Mouse (Mus musculus): Measurements from ENCODE around the gene Thsd7b. TPM values are rescaled to one million over a fixed set of nuclear protein-coding genes. Genes with fewer than 3 reads are reported as not detected.

Thsd7b gene
- polyA plus RNA-seq, 1 experiment from 2014 or later: 0.30 TPM

DNA sequence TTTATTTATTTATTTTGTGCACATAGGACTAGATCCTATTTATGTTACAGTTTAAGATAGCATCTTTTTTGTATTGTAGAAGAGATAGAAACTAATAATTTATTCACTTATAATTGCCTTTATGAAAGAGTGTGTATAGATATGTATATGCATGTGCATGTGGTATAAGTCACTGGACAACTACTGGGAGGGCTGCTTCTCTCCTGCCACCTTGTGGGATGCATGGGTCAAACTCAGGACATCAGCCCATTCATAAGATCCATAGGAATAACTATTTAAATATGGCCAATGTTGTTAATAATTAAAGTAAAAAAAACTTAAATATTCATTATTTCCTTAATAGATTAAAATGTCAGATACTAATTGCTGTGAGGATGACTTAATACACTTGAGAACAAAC lies 446.5 kb downstream of the Thsd7b start:
- Histone ChIP-seq H3K9me3 (replicated peaks) (no peaks in the 10 kb centered on the region), H3K27me3 (ENCODE audit: low read depth, poor library complexity, severe bottlenecking) (no peaks in the 10 kb centered on the region), H3K4me1 (no peaks in the 10 kb centered on the region), H3K4me3 (no peak overlapping the region), H3K36me3 (no peaks in the 10 kb centered on the region), H3K27ac (no peak overlapping the region)
- DNase-seq (ENCODE audit: low spot score): no peak

GRCm38 (mm10) chr1:129731991-129732390 lies 458.9 kb downstream of the Thsd7b start:
- H3K4me1 ChIP-seq: no peaks in the 10 kb centered on the region
- 90% methylated on average over 2 of the region's 2 CpGs for WGBS
- H3K4me3 ChIP-seq: no peak overlapping the region
- H3K27me3 ChIP-seq (ENCODE audit: low read depth, poor library complexity, severe bottlenecking): no peaks in the 10 kb centered on the region
- no peaks in the 10 kb centered on the region for H3K36me3 ChIP-seq
- no peak for DNase-seq (ENCODE audit: low spot score)
- H3K9me3 ChIP-seq (replicated peaks): no peaks in the 10 kb centered on the region
- no peak overlapping the region for H3K27ac ChIP-seq

DNA sequence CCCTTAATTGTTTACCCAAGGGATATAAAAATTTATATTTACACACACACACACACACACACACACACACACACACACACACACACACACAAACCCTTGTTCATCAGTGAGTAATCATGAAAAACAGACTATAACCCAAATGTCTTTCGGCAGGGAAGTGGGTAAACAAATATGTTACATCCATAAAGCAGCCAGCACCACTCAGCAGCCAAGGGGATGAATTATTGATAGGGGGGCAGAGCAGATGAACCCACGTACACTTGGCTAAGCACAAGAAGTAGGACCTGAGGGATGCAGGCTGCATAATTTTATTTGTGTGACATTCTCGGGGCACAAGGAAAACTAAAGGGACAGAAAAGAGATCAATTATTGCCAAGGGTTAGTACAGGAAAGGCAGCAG lies 474.5 kb downstream of the Thsd7b start:
- WGBS: 81% methylated on average over 3 of the region's 3 CpGs
- no peaks in the 10 kb centered on the region for H3K27me3 ChIP-seq (ENCODE audit: low read depth, poor library complexity, severe bottlenecking)
- H3K4me1 ChIP-seq: no peaks in the 10 kb centered on the region
- no peak overlapping the region for H3K27ac ChIP-seq
- no peaks in the 10 kb centered on the region for H3K9me3 ChIP-seq (replicated peaks)
- H3K36me3 ChIP-seq: no peaks in the 10 kb centered on the region
- DNase-seq (ENCODE audit: low spot score): no peak
- no peak overlapping the region for H3K4me3 ChIP-seq

- DNase-seq (ENCODE audit: low spot score): no peak
- H3K27ac ChIP-seq: no peak overlapping the region
- H3K9me3 ChIP-seq (replicated peaks): no peaks in the 10 kb centered on the region
- H3K36me3 ChIP-seq: no peaks in the 10 kb centered on the region
- 80% methylated on average over 1 of the region's 1 CpGs for WGBS
- no peak overlapping the region for H3K4me3 ChIP-seq
- H3K4me1 ChIP-seq: no peaks in the 10 kb centered on the region
- H3K27me3 ChIP-seq (ENCODE audit: low read depth, poor library complexity, severe bottlenecking): no peaks in the 10 kb centered on the region
Measured at GRCm38 (mm10) chr1:129756548-129757240, 483.6 kb downstream of the Thsd7b start.

DNA sequence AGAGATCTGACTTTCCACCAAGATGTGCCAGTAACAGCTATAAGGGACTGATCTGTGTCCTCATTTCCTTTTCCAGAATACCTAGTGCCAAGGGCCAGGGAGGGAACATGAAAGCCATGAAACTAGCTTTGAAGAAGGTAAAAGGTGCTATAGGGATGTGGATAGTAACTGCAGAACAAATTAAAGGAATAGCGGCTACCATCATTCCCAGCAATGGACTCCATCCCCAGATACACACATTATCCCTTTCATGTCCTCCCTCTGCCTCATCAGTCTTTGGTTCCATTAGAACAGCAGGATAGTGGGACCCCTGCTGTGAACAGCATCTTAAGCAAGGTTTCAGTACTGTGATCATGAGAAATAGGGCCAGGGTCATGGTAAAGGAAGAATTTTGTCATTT lies 485.9 kb downstream of the Thsd7b start:
- 76% methylated on average over 1 of the region's 1 CpGs for WGBS
- H3K27me3 ChIP-seq (ENCODE audit: low read depth, poor library complexity, severe bottlenecking): no peaks in the 10 kb centered on the region
- no peak overlapping the region for H3K27ac ChIP-seq
- no peak overlapping the region for H3K4me3 ChIP-seq
- H3K9me3 ChIP-seq (replicated peaks): no peaks in the 10 kb centered on the region
- H3K4me1 ChIP-seq: no peaks in the 10 kb centered on the region
- no peak for DNase-seq (ENCODE audit: low spot score)
- no peaks in the 10 kb centered on the region for H3K36me3 ChIP-seq

DNA sequence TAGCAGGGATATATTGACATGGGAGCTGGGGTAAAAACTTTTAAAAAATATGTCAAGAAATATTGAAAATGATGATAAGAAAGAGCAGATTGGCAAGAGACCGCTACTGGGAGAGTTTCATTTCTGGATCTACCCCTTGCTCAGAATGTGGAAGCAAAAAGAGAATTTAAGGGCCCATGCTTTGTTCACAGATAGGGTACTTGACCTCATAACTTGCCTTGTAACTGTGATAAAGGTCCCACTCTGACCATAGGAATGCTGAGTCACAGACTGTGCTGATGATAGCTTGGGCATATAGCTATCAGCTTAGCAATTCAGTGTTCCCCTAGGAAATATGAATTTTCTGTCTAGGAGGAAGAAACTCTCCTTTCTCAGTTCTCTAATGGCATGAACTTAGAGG lies 488.1 kb downstream of the Thsd7b start:
- Histone ChIP-seq H3K9me3 (replicated peaks) (no peaks in the 10 kb centered on the region), H3K4me3 (no peak overlapping the region), H3K27ac (no peak overlapping the region), H3K36me3 (no peaks in the 10 kb centered on the region), H3K27me3 (ENCODE audit: low read depth, poor library complexity, severe bottlenecking) (no peaks in the 10 kb centered on the region), H3K4me1 (no peaks in the 10 kb centered on the region)
- 84% methylated on average over 1 of the region's 1 CpGs for whole genome bisulfite sequencing
- no peak for DNase-seq (ENCODE audit: low spot score)

- Histone ChIP-seq H3K9me3 (replicated peaks) (no peaks in the 10 kb centered on the region), H3K4me1 (no peaks in the 10 kb centered on the region), H3K27ac (no peak overlapping the region), H3K27me3 (ENCODE audit: low read depth, poor library complexity, severe bottlenecking) (no peaks in the 10 kb centered on the region), H3K4me3 (no peak overlapping the region), H3K36me3 (no peaks in the 10 kb centered on the region)
- 58% methylated on average over 2 of the region's 2 CpGs for WGBS
- DNase-seq (ENCODE audit: low spot score): no peak
Measured at GRCm38 (mm10) chr1:129764748-129765147, 491.6 kb downstream of the Thsd7b start.

- DNase-seq (ENCODE audit: low spot score): no peak
- no peak overlapping the region for H3K4me3 ChIP-seq
- H3K27ac ChIP-seq: no peak overlapping the region
- H3K4me1 ChIP-seq: no peaks in the 10 kb centered on the region
- H3K36me3 ChIP-seq: no peaks in the 10 kb centered on the region
- H3K27me3 ChIP-seq (ENCODE audit: low read depth, poor library complexity, severe bottlenecking): no peaks in the 10 kb centered on the region
- WGBS: 93% methylated on average over 5 of the region's 5 CpGs
- no peaks in the 10 kb centered on the region for H3K9me3 ChIP-seq (replicated peaks)
Measured at GRCm38 (mm10) chr1:129777055-129777454, 504.0 kb downstream of the Thsd7b start.

- Histone ChIP-seq H3K36me3 (no peaks in the 10 kb centered on the region), H3K4me3 (no peak overlapping the region), H3K27me3 (ENCODE audit: low read depth, poor library complexity, severe bottlenecking) (no peaks in the 10 kb centered on the region), H3K9me3 (replicated peaks) (no peaks in the 10 kb centered on the region), H3K27ac (no peak overlapping the region), H3K4me1 (no peaks in the 10 kb centered on the region)
- WGBS: 81% methylated on average over 4 of the region's 4 CpGs
- no peak for DNase-seq (ENCODE audit: low spot score)
Measured at GRCm38 (mm10) chr1:129779506-129779905, 506.4 kb downstream of the Thsd7b start.

GRCm38 (mm10) chr1:129780589-129780988 lies 507.5 kb downstream of the Thsd7b start:
- Histone ChIP-seq H3K9me3 (replicated peaks) (no peaks in the 10 kb centered on the region), H3K27me3 (ENCODE audit: low read depth, poor library complexity, severe bottlenecking) (no peaks in the 10 kb centered on the region), H3K27ac (no peak overlapping the region), H3K4me3 (no peak overlapping the region), H3K4me1 (no peaks in the 10 kb centered on the region), H3K36me3 (no peaks in the 10 kb centered on the region)
- no peak for DNase-seq (ENCODE audit: low spot score)
- whole genome bisulfite sequencing: 62% methylated on average over 1 of the region's 1 CpGs

- H3K27me3 ChIP-seq (ENCODE audit: low read depth, poor library complexity, severe bottlenecking): no peaks in the 10 kb centered on the region
- DNase-seq (ENCODE audit: low spot score): no peak
- H3K4me1 ChIP-seq: no peaks in the 10 kb centered on the region
- H3K4me3 ChIP-seq: no peak overlapping the region
- no peak overlapping the region for H3K27ac ChIP-seq
- H3K36me3 ChIP-seq: no peaks in the 10 kb centered on the region
- no peaks in the 10 kb centered on the region for H3K9me3 ChIP-seq (replicated peaks)
Measured at GRCm38 (mm10) chr1:129798519-129798918, 525.4 kb downstream of the Thsd7b start.

DNA sequence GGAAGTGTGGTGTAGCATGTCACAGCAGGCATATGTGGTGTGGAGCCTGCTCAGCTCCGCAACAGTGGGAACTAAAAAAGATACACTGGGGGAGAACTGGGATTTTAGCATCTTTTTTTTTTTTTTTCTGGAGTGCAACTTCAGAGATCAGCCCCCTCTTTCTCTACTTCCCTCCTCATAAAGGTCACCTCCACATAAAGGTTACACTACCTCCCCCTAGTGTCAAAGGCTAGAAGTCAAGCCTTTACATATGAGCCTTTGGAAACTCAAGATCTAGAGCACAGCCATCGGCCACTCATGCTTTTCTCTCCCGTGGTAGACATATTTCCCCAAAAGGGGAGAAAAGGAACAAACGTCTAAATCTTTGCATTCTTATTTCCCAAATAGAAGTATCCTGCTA lies 553.8 kb downstream of the Thsd7b start:
- DNase-seq (ENCODE audit: low spot score): no peak
- Histone ChIP-seq H3K27me3 (ENCODE audit: low read depth, poor library complexity, severe bottlenecking) (no peaks in the 10 kb centered on the region), H3K36me3 (no peaks in the 10 kb centered on the region), H3K27ac (no peak overlapping the region), H3K9me3 (replicated peaks) (no peaks in the 10 kb centered on the region), H3K4me1 (no peaks in the 10 kb centered on the region), H3K4me3 (no peak overlapping the region)
- 71% methylated on average over 4 of the region's 4 CpGs for WGBS

DNA sequence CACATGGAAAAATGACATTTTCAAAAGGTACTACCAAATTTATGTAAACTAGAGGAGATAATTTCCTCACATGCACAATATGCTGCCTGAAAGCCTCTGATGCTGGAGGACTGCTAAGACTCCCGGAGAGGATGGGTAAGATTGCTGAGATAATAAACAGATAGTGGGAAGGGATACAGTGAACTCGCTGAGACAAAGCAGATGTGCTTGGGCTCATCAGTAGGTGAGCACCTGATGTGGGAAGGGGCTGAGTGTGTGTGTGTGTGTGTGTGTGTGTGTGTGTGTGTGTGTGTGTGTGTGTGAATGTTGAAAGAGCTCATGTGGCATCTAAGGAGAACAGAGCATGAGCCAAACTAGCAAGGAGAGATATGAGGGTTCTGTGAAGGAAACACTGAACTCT lies 564.2 kb downstream of the Thsd7b start:
- 69% methylated on average over 2 of the region's 2 CpGs for WGBS
- DNase-seq (ENCODE audit: low spot score): no peak
- no peak overlapping the region for H3K4me3 ChIP-seq
- H3K27ac ChIP-seq: no peak overlapping the region
- H3K4me1 ChIP-seq: no peaks in the 10 kb centered on the region
- no peaks in the 10 kb centered on the region for H3K27me3 ChIP-seq (ENCODE audit: low read depth, poor library complexity, severe bottlenecking)
- H3K9me3 ChIP-seq (replicated peaks): no peaks in the 10 kb centered on the region
- H3K36me3 ChIP-seq: no peaks in the 10 kb centered on the region

- Histone ChIP-seq H3K4me3 (no peak overlapping the region), H3K27ac (no peak overlapping the region), H3K4me1 (no peaks in the 10 kb centered on the region), H3K9me3 (replicated peaks) (no peaks in the 10 kb centered on the region), H3K27me3 (ENCODE audit: low read depth, poor library complexity, severe bottlenecking) (no peaks in the 10 kb centered on the region), H3K36me3 (no peaks in the 10 kb centered on the region)
- DNase-seq (ENCODE audit: low spot score): no peak
- 30% methylated on average over 3 of the region's 3 CpGs for WGBS
Measured at GRCm38 (mm10) chr1:129837776-129838175, 564.7 kb downstream of the Thsd7b start.
